14 mouse cellular contexts compared by ENCODE assay signal in the genomic region with DNA sequence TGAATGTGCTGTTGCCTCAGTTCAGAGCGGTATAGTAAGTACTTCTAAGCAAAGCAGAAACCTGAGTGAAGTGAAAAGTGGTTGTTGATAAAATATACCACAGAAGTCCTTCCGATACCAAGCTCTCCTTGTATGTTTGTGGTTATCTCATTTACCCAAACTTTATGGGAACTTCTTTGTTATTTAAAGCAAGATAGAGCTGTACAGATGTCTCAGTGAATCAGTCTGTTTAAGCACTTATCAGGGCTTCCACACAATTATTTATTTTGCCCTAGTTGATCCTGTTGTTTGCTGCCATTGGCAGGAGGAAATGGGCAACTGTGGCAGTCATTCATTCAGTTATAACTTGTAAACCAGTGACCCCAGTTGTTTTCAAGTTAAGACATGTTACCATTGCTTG.
"Had no signal": no experiment of that assay in that cellular context is flagged by ENCODE, and none has a peak within 500 bp of the region (broad histone marks: within the 10 kb centered on the region; RNA-seq: fewer than 3 reads in every experiment).

No protein-coding gene starts in this region.

- H3K9ac ChIP-seq: lung, embryonic 15.5 days; midbrain, embryonic 13.5 days; midbrain, embryonic 15.5 days; neural tube, embryonic 12.5 days had no signal

- H3K4me1 ChIP-seq: neural tube, embryonic 12.5 days had no signal

- H3K27ac ChIP-seq: lung, embryonic 15.5 days; macrophage; midbrain, embryonic 13.5 days; midbrain, embryonic 15.5 days; neural tube, embryonic 12.5 days had no signal

- H3K36me3 ChIP-seq: midbrain, embryonic 15.5 days had no signal

- H3K4me3 ChIP-seq: lung, embryonic 15.5 days; midbrain, embryonic 13.5 days; midbrain, embryonic 15.5 days; neural tube, embryonic 12.5 days had no signal

- H3K4me2 ChIP-seq: lung, embryonic 15.5 days; midbrain, embryonic 11.5 days; midbrain, embryonic 13.5 days; midbrain, embryonic 15.5 days; neural tube, embryonic 12.5 days had no signal

- H3K9me3 ChIP-seq: lung, embryonic 15.5 days; midbrain, embryonic 13.5 days; midbrain, embryonic 15.5 days; neural tube, embryonic 12.5 days had no signal

- ATAC-seq: lung, postnatal 0 days; midbrain, embryonic 13.5 days; midbrain, embryonic 15.5 days had no signal

- DNase-seq: lung, adult 2 months; lung, postnatal 14 days; lung, postnatal 36 days; right cerebral cortex, postnatal 14 days; thymus, adult 2 months; thymus, postnatal 25 days; thymus, postnatal 4 days had no signal

- H3K27me3 ChIP-seq: lung, embryonic 15.5 days; midbrain, embryonic 15.5 days; neural tube, embryonic 12.5 days had no signal
